Mouse (Mus musculus): Measurements from ENCODE around the gene Abcc3. TPM values are rescaled to one million over a fixed set of nuclear protein-coding genes. Genes with fewer than 3 reads are reported as not detected.

Abcc3 gene
- 0.86 and 0.91 TPM in 2 replicates for polyA plus RNA-seq (2012; rRNA removed)

DNA sequence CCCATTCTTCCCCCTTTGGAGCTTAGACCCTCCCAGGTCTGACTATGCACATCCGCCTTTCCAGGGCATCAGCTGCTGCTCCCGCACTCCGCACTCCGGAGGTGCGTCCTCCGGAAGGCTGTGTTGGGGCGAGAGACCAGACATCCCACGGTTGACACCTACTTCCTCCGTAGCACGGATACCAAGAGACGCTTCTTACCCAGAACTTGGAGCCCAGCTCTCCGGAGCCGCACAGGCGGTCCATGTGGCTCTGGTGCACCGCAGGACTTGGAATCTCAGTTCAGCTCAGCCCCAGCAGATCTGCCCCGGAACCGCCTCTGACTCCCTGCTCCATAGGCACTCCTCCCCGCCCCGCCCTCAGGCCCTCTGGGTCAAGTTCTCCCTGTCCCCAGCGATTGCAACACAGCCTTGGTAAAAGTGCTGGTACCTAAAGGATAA lies at the start of gene Abcc3:
Gene Abcc3, minus strand, starts transcription at position 326 of the 438 bp plus-strand sequence.

DNA sequence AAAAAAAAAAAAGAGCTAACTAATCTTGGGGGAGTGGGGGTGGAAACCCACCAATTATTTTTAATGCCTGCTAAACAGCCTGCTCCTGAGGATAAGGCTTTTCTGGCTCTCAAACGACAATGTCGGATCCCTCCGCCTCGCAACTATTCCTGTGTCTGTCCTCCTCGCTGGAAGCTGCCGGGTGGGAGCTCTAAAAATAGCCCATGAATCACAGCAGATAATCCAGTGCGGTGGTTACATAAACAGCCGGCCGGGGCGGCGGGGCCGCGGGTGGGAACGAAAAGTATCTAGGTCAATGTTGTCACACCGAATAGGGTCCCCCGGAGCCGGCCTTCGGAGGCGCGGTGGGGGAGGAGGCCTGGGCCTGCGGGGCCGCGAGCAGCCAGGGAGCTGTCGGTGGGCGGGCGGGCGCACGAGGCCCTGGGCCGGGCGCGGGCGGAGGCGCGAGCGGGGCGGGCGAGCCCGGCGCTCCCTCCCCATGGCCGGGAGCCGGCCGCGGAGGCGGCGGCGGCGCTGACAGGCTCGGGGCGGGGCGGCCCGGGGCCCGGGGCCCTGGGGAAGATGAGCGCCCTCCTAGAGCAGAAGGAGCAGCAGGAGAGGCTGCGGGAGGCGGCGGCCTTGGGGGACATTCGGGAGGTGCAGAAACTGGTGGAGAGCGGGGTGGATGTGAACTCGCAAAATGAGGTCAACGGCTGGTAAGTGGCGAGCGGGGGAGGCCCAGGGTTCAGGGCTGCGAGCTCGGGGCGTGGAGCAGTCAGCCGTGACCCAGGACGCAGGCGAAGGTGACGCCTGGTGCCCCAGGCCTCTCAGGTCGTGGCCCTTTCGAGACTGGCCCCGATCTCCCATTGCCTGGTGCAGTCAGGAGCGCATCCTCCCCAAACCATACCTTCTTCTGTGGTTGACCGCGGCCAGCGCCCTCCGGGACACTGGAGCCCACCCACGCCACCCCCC lies 64.8 kb downstream of the Abcc3 start, which contains the start of gene Ankrd40:
Gene Ankrd40, plus strand, starts transcription at position 309 of the 951 bp plus-strand sequence.

DNA sequence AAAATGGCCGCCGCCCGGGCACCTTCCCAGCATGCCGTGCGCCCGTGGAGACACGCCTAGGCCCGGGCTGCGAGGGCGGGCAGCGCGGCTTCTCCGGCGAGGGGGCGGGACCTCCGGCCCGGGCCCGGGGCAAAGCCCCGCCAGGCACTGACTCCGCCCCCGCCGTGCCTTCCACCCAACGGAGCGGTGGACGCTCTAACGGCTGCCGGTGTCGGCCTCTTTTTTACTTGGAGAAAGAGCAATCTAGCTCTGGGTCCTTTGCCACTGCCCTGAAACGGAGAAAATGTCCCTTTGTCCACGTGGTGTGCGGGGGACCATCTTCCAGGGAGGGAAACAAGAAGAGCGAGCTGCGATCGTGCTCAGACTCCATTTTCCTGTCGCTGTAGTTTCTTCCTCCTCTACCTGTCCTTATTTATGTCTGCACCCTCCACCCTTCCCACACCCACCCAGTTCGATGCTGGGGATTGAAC lies 70.8 kb downstream of the Abcc3 start, which contains the start of gene Luc7l3:
Gene Luc7l3, minus strand, starts transcription at position 58 of the 470 bp plus-strand sequence.

Other genes with a start within 250 kb of the Abcc3 start
- gene Tob1, start 181.5 kb downstream of the Abcc3 start, polyA plus RNA-seq (2012; rRNA removed): 17.7 and 22.7 TPM in 2 replicates
- gene Wfikkn2, start 147.0 kb downstream of the Abcc3 start, polyA plus RNA-seq (2012; rRNA removed): 2.9 and 6.1 TPM in 2 replicates
- gene Gm21885, start 111.1 kb downstream of the Abcc3 start, polyA plus RNA-seq (2012; rRNA removed): not detected in 2 replicates
- gene Luc7l3, start 71.0 kb downstream of the Abcc3 start, polyA plus RNA-seq (2012; rRNA removed): 190 and 384 TPM in 2 replicates
- 49.6 and 60.0 TPM in 2 replicates for gene Ankrd40, start 65.0 kb downstream of the Abcc3 start, polyA plus RNA-seq (2012; rRNA removed)
- 128 and 162 TPM in 2 replicates for gene Cacna1g, start 81.2 kb upstream of the Abcc3 start, polyA plus RNA-seq (2012; rRNA removed)
- gene Spata20, start 93.2 kb upstream of the Abcc3 start, polyA plus RNA-seq (2012; rRNA removed): 0.20 TPM in 2 replicates
- 1.0 and 2.1 TPM in 2 replicates for gene Epn3, start 107.0 kb upstream of the Abcc3 start, polyA plus RNA-seq (2012; rRNA removed)
- gene Mycbpap, start 128.7 kb upstream of the Abcc3 start, polyA plus RNA-seq (2012; rRNA removed): 2.9 and 5.7 TPM in 2 replicates
- 7.7 and 8.3 TPM in 2 replicates for gene Rsad1, start 156.3 kb upstream of the Abcc3 start, polyA plus RNA-seq (2012; rRNA removed)
- 0.10 and 0.55 TPM in 2 replicates for gene Chad, start 172.1 kb upstream of the Abcc3 start, polyA plus RNA-seq (2012; rRNA removed)
- 13.9 and 20.7 TPM in 2 replicates for gene Acsf2, start 208.9 kb upstream of the Abcc3 start, polyA plus RNA-seq (2012; rRNA removed)
- gene Lrrc59, start 236.8 kb upstream of the Abcc3 start, polyA plus RNA-seq (2012; rRNA removed): 126 and 129 TPM in 2 replicates